Mouse (Mus musculus) ES-E14 (cell line): ENCODE results near the gene Tmc2. TPM values are rescaled to one million over a fixed set of nuclear protein-coding genes. Genes with fewer than 3 reads are reported as not detected.
A peak's percentile ranks its signal among the peaks of the same experiment; 100 is the strongest.

Experiments
- DNase-seq: peaks from one replicate; pipeline ENCODE4 v3.0.0-alpha.2; 2013; ENCODE audit warnings: low read depth, low spot score
- H3K27ac ChIP-seq: 2 replicates; pipeline ENCODE4 v1.5.1; 2012; ENCODE audit warnings: low read depth, mild to moderate bottlenecking, low read length, moderate library complexity, mixed read lengths; ENCODE audit not compliant: poor library complexity, insufficient read depth, severe bottlenecking
- H3K36me3 ChIP-seq: 2 replicates; pipeline ENCODE4 v1.6.1; 2012; ENCODE audit warnings: mild to moderate bottlenecking, low read length, moderate library complexity, mixed read lengths; ENCODE audit not compliant: control insufficient read depth, poor library complexity, insufficient read depth, severe bottlenecking
- H3K4me1 ChIP-seq, 2 experiments: fragments of 150-350 bp in 1 of 2; sonication (generic) in 1 of 2; 2 replicates each; pipeline ENCODE4 v1.6.1; 2012; ENCODE audit warnings: low read length in 2 of 2, mild to moderate bottlenecking in 1 of 2, mixed read lengths in 1 of 2; ENCODE audit not compliant: control insufficient read depth in 2 of 2, insufficient read depth in 2 of 2, poor library complexity in 1 of 2
- H3K4me3 ChIP-seq, 2 experiments: fragments of 150-350 bp in 1 of 2; sonication (generic) in 1 of 2; 2 replicates each; pipeline ENCODE4 v1.5.1; 2012; ENCODE audit warnings: low read length in 2 of 2, low read depth in 1 of 2, mild to moderate bottlenecking in 1 of 2, mixed read lengths in 1 of 2; ENCODE audit not compliant: insufficient read depth in 1 of 2, poor library complexity in 1 of 2, severe bottlenecking in 1 of 2
- H3K9ac ChIP-seq: 2 replicates; pipeline ENCODE4 v1.6.1; 2012; ENCODE audit warnings: low read depth, mild to moderate bottlenecking, low read length, mixed read lengths; ENCODE audit not compliant: poor library complexity, insufficient read depth, severe bottlenecking
- H3K9me3 ChIP-seq: fragments of 150-350 bp; sonication (generic); 2 replicates; pipeline ENCODE4 v1.6.1; 2012; ENCODE audit warnings: low read depth, mild to moderate bottlenecking, low read length; ENCODE audit not compliant: control insufficient read depth, insufficient read depth
- CHD2 ChIP-seq: IDR thresholded peaks from 2 replicates; pipeline ENCODE4 v1.6.1; 2014; ENCODE audit warnings: mild to moderate bottlenecking, low read depth, low read length, inconsistent platforms
- HCFC1 ChIP-seq: IDR thresholded peaks from 2 replicates; pipeline ENCODE4 v1.6.1; 2012; ENCODE audit warnings: low read length, inconsistent platforms, borderline replicate concordance; ENCODE audit not compliant: insufficient read depth
- MAFK ChIP-seq: IDR thresholded peaks from 2 replicates; pipeline ENCODE4 v1.6.1; 2014; ENCODE audit warnings: mild to moderate bottlenecking, low read depth, low read length, inconsistent platforms; ENCODE audit not compliant: insufficient read depth
- ZC3H11A ChIP-seq: IDR thresholded peaks from 2 replicates; pipeline ENCODE4 v1.6.1; 2012; ENCODE audit warnings: low read depth, mild to moderate bottlenecking, inconsistent platforms, low read length, borderline replicate concordance
- ZNF384 ChIP-seq: IDR thresholded peaks from 2 replicates; pipeline ENCODE4 v1.6.1; 2012; ENCODE audit warnings: low read depth, low read length, inconsistent platforms
- in situ Hi-C, 2 experiments: fragments of 600-800 bp; cut with MboI; formaldehyde crosslinking; loops; one replicate each; pipeline ENCODE4 v1.15.1; 2025; ENCODE audit warnings: low sequenced_read_pairs in 2 of 2, inconsistent platforms in 1 of 2; ENCODE audit not compliant: unreplicated experiment in 2 of 2
- total RNA-seq: library from RNA; depleted of rRNA; stranded (reverse); fragments of 300-350 nt; gene quantifications from 2 replicates; pipeline ENCODE4 v1.2.3, GENCODE M21; 2012

Gene Tmc2
- total RNA-seq, 1 experiment, result 0.09 TPM

DNA sequence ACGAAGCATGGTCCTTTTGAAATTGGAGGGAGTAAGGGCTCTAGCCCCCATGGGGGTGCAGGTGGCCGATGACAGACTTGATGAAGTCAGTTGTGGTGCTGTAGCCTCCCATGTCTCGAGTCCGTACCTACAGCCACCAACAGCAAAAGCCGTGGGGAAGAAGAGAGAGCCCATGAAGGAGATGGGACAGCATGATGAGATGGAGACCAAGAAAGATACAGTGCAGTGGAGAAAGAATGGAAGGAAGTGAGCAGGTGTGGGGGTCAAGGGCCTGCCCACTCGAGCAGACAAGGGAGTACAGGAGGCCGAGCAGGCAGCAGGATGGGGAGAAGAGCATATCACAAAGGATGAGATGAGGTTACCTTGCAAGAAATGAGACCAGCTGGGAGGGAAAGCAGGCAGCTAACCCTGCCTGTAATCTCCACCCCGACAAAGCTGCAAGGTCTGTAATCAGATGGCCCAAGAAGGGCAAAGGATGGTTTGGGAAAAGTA, 84.7 kb downstream of the Tmc2 start:
- in situ Hi-C loops, result no loop called here
- H3K4me1 ChIP-seq, result no peaks in the 10 kb centered on the region
- peak; percentile 31 for DNase-seq
- H3K27ac ChIP-seq, result no peak overlapping the region
- TF ChIP-seq ZNF384 (no peak), CHD2 (no peak; the same call in none of the 2 replicates), ZC3H11A (no peak), HCFC1 (no peak; the same call in 1 of the 2 replicates), MAFK (no peak)
- H3K9ac ChIP-seq, result no peak overlapping the region
- H3K9me3 ChIP-seq, result no peaks in the 10 kb centered on the region
- no peak overlapping the region for H3K4me3 ChIP-seq
- H3K36me3 ChIP-seq, result peaks cover 71% of the 10 kb centered on the region

DNA sequence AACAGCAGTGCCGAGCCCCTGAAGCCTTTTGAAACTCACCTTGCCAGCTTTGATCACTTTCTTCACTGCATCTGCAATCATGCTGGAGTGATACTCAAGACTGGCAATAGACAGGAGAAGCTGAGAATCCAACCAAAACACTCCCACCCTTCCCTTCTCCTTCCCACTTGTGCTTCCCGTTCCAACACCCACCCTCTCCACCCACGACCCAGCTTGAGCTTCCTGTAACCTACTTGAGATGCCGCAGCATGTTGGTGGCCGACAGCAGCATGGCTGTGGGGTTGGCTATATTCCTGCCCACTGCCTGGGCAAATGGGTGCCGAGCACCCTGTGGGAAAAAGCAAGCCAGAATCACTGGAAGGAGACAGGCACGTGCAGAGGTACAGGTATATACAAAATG, 85.2 kb downstream of the Tmc2 start:
- Histone ChIP-seq H3K27ac (no peak overlapping the region; the same call in 1 of the 2 replicates), H3K9ac (no peak overlapping the region), H3K9me3 (no peaks in the 10 kb centered on the region), H3K4me1 (0 out of 4 replicates have a peak, but pooled peaks cover 0 to 3% of the 10 kb centered on the region in 2 experiments), H3K4me3 (no peak overlapping the region), H3K36me3 (peaks cover 65% of the 10 kb centered on the region)
- in situ Hi-C loops, result no loop called here
- TF ChIP-seq MAFK (no peak), ZC3H11A (no peak), ZNF384 (no peak), HCFC1 (no peak), CHD2 (no peak)
- no peak for DNase-seq

DNA sequence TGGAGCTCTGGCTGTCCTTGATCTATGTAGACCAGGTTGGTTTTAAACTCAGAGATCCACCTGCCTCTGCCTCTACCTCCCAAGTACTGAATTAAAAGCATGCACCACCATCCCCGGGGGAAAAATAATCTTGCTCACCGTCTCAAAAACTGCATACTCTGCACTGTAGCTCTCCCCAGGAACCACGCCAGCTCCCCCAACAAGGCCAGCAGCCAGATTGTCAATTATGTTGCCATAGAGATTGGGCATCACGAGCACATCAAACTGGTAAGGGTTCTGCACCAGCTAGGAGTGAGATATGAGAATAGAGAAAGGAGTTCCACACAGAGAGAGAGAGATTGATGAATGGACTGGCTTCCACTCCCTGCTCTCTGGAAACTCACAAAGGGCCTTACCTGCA, 85.8 kb downstream of the Tmc2 start:
- H3K9ac ChIP-seq, result no peak overlapping the region
- in situ Hi-C loops, result no loop called here
- no peak for DNase-seq
- H3K36me3 ChIP-seq, result peaks cover 59% of the 10 kb centered on the region
- H3K4me1 ChIP-seq, result 0 out of 4 replicates have a peak, but pooled peaks cover 0 to 3% of the 10 kb centered on the region in 2 experiments
- no peak for TF ChIP-seq ZC3H11A
- TF ChIP-seq MAFK, result no peak
- no peak for TF ChIP-seq CHD2
- TF ChIP-seq HCFC1, result no peak
- TF ChIP-seq ZNF384, result no peak
- H3K9me3 ChIP-seq, result no peaks in the 10 kb centered on the region
- no peak overlapping the region for H3K4me3 ChIP-seq
- no peak overlapping the region for H3K27ac ChIP-seq

DNA sequence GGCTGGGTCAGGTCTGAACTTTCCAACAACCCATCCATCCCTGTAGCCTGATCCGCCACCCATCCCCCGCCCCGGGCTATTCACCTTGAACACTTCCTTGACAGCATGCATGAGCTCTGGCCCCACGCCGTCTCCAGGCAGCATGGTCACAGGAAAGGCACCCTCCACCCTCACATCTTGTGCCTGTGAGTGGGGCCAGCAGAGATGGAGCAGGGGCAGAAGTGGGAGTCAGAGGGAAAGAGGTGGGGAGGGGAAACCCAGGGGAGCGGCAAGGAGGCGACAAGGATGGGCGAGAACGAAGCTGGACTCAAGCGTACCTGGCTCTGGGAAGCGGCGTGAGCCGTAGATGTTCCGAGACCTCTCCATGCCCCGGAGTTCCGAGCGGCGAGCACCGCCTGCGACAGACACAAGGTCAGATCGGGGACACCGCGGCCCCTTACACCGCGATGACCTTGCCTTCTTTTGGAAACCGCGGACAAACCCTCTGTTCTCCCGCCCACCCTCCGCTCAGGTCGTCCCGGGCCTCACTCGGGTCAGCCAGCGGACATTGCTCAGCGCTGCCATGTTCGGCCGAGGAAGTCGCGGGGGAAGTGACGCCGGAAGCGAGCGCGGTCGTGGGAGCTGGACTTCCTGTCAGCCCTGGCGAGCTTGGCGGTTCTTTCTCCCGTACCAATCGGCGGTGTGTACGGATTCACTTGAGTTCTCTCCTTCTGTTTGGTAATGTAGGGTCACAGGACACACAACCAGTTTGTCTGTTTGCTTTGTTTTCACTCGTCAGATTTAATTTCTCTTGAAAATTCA, 89.1 kb downstream of the Tmc2 start, which contains the start of gene Idh3b:
Gene Idh3b, minus strand, starts transcription at position 694 of the 801 bp plus-strand sequence.
- Histone ChIP-seq H3K4me1 (peaks cover 3% of the 10 kb centered on the region in 2 experiments; a peak in 1 of 4 replicates), H3K27ac (peak within 1 kb of the TSS; percentile 61), H3K36me3 (peaks cover 30% of the 10 kb centered on the region), H3K9ac (peak within 1 kb of the TSS; percentile 94), H3K9me3 (no peaks in the 10 kb centered on the region), H3K4me3 (peak within 1 kb of the TSS; percentile 96 to 97)
- TF ChIP-seq MAFK, result no peak
- TF ChIP-seq HCFC1, result peak; percentile 74
- in situ Hi-C loops, result no loop called here
- peak; percentile 69 for DNase-seq
